Mouse (Mus musculus) CH12.LX (cell line): ENCODE results near the gene Pak1ip1.
"Not testable (repeated sequence)": the region's sequence is repeated elsewhere in the genome, so short reads cannot be mapped to it uniquely, and the experiment has no call there.

Experiments used
- CHD1 ChIP-seq: IDR thresholded peaks from 2 replicates; pipeline ENCODE4 v1.6.1; 2012; ENCODE audit warnings: low read depth, low read length, improper control_type of control experiment, inconsistent platforms
- CTCF ChIP-seq, 2 experiments: IDR thresholded peaks in 1 of 2; conservative IDR thresholded peaks in 1 of 2; 2 replicates each; pipeline ENCODE4 v1.5.1; 2011 to 2012; ENCODE audit warnings: low read depth in 2 of 2, low read length in 2 of 2, improper control_type of control experiment in 1 of 2, inconsistent platforms in 1 of 2, mild to moderate bottlenecking in 1 of 2, moderate library complexity in 1 of 2
- E2F4 ChIP-seq: IDR thresholded peaks from 2 replicates; pipeline ENCODE4 v1.6.1; 2011; ENCODE audit warnings: low read depth, low read length, improper control_type of control experiment; ENCODE audit not compliant: insufficient replicate concordance
- EP300 ChIP-seq: IDR thresholded peaks from 2 replicates; pipeline ENCODE4 v1.6.1; 2011; ENCODE audit warnings: low read length, improper control_type of control experiment
- ETS1 ChIP-seq: conservative IDR thresholded peaks from 2 replicates; pipeline ENCODE4 v1.6.1; 2012; ENCODE audit warnings: low read depth, mild to moderate bottlenecking, inconsistent platforms, low read length, improper control_type of control experiment, moderate library complexity
- IRF4 ChIP-seq: IDR thresholded peaks from 2 replicates; pipeline ENCODE4 v1.6.1; 2014; ENCODE audit warnings: low read depth, mild to moderate bottlenecking, inconsistent platforms, low read length, improper control_type of control experiment
- POLR2A ChIP-seq: IDR thresholded peaks from 2 replicates; pipeline ENCODE4 v1.6.1; 2011; ENCODE audit warnings: low read depth, mild to moderate bottlenecking, improper control_type of control experiment, low read length
- USF1 ChIP-seq: IDR thresholded peaks from 2 replicates; pipeline ENCODE4 v1.6.1; 2014; ENCODE audit warnings: low read depth, mild to moderate bottlenecking, inconsistent platforms, low read length, improper control_type of control experiment
- ZKSCAN1 ChIP-seq: IDR thresholded peaks from 2 replicates; pipeline ENCODE4 v1.6.1; 2012; ENCODE audit warnings: low read depth, inconsistent platforms, low read length, improper control_type of control experiment, borderline replicate concordance

DNA sequence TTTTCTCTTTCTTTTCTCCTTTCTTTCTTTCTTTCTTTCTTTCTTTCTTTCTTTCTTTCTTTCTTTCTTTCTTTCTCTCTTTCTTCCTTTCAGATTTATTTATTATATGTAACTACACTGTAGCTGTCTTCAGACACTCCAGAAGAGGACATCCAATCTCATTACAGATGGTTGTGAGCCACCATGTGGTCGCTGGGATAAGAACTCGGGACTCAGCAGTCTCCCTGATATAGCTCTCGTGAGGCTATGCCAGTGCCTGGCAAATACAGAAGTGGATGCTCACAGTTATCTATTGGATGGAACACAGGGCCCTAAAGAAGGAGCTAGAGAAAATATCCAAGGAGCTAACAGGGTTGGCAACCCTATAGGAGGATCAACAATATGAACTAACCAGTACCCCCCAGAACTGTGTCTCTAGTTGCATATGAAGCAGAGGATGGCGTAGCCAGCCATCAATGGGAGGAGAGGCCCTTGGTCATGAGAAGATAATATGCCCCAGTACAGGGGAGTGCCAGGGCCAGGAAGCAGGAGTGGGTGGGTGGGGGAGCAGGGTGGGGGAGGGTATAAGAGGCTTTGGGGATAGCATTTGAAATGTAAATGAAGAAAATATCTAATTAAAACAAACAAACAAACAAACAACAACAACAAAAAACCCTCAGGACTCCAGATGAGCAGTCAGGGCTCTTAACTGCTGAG is 13.1 kb upstream of the Pak1ip1 start:
- TF ChIP-seq CTCF (conservative IDR thresholded peaks at IDR 0.05 in 1 of 2, IDR thresholded peaks at IDR 0.05 in 1 of 2; ENCODE audit: low read depth in 2 of 2, low read length in 2 of 2), result peak in 1 of 2 experiments; percentile 17; a peak in 1 of 4 replicates
- not testable (repeated sequence) for TF ChIP-seq CHD1, EP300, USF1, ETS1, POLR2A, E2F4, IRF4, ZKSCAN1
